Mouse (Mus musculus): ENCODE measurements around the gene Larp4. TPM values are rescaled to one million over a fixed set of nuclear protein-coding genes. Genes with fewer than 3 reads are reported as not detected.
A peak's percentile ranks its signal among the peaks of the same experiment; 100 is the strongest.

The Larp4 gene
- total RNA-seq, 2 experiments from 2014 or later, result 85.8 to 91.6 TPM

DNA sequence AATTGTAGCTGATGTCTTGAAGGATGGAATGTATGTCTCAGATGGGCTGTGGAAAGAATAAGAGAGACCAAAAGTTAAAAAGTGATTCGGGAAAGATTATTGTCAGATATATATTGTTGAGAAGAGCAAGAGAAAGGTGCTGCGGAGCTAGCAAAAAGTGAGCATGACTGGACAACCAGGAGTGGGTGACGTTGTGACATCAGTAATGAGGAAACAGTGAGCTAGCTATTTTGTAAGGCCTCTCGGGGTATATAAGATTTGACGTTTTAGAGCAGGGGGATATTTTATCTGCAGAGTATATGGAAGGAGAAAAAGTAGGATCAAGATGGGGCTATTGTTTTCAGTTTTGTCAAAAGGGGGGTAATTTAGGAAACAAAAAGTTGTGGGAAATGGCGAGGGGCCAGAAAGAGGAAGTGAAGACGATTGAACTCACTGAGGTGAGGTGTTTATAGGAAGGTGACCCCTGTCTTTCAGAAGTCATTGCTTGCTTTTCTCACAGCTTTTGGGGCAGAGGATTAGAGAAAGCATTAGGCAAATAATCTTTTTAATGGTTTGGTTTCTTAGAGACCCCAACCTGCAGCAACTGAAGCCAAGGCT lies 34.9 kb downstream of the Larp4 start:
- no peak for DNase-seq

DNA sequence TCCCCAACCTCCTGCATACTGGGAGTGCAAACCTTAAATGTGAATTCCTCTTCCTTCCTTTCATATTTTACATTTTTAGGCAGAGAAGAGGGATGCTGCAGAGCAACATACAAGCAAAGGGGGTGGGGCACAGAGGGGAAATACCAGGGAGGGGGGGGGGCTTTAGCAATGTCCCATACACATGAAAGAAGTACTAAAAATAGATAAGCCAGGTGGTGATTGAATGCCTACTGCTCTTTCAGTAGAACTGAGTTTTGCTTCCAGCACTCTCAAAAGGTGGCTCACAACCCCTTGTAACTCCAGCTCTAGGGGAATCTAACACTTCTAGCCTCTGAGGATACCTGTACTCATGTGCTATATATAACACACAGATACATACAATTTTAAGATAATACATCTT lies 36.3 kb downstream of the Larp4 start:
- DNase-seq, result no peak

DNA sequence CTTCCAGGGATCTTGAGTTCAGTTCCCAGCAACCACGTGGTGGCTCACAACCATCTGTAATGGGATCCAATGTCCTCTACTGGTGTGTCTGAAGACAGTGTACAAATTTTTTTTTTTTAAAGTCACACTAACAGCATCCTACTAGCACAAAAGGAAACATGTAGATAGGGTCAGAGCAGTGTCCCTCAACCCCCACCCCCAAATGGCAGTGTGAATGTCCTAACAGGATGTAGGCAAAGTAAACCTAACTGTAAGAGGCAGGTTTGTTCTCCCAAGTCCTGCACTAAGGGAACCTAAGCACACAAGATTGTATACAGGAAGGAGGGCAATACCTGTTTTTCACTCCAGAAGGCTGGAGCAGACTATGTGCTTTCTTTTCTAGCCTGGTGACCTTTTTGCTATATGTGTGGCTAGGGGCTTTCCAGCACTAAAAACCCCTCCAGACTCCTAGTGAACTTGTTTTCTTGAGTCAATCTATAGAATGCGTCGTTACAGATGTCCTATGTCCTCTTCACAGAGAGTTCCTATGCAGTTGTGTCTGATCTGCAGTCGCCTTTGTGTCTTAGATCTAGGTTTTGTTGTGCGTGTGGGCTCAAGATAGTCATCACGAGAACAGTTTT lies 48.5 kb downstream of the Larp4 start:
- DNase-seq, result no peak

DNA sequence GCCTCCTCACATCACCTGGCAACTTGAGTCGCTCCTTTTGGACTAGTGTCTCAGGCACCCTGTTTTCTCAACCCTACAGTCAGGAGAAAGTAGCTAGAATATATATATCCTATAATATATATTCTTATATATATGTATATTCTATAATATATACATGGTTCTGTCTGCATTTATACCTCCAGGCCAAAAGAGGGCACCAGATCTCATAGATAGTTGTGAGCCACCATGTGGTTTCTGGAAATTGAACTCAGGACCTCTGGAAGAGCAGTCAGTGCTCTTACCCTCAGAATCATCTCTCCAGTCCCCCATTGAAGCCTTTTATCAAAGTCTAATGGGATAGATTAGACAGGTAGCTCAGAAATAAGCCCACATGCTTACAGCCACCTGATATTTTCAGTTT lies 51.3 kb downstream of the Larp4 start:
- no peak for DNase-seq

DNA sequence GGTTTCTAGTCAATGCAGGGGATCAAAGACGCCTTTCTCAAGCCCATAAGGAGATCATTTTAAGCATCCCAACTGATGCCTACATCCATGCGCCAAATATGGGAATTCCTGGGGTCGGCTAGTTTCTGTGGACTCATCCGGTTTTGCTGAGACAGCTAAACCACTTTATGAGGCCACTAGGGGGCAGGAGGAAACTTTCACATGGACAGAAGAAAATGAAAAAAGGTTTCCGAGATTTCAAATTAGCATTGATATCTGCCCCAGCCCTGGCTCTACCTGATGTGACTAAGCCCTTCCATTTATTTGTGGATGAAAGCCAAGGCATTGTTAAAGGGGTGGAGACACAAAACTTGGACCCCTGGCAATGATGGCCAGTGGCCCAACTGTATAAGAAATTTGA lies 53.1 kb downstream of the Larp4 start:
- peak; percentile 25 to 55 for DNase-seq

DNA sequence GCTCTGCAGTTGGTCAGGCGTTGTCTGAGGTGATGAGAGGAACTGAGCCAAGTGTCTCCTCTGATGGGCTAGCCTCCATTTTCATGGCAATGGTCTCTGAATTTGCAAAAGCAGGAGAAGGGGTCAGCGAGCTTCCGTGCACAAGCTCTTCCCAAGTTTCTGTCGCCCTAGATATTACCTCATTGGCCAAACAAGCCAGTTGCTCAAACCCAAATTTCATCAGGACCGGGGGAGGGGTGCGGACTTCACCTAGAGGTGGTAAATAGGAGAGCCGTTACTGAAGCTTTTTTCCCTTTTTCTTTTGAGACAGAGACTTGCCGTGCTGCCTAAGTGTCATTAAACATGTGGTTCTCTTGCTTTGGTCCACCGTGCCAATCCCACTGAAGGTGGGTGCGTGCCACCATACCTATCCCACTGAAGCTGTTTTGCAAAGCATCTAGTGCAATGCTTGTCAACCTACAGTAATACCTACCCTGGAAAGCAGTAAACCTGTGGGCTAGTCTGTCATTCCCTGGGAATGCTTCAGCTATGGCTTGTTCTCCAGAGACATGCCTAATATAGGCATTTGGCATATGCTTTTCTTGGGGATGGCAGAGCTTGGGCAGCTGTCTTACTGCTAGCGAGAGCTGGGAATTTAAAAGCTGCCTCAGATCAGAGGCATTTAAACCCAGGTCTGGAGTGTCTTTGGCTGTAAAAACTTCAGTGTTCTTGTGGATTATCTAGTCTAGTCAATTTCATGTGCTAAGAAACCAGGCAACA lies 55.4 kb downstream of the Larp4 start:
- DNase-seq, result peak in 1 of 2 experiments; percentile 35

DNA sequence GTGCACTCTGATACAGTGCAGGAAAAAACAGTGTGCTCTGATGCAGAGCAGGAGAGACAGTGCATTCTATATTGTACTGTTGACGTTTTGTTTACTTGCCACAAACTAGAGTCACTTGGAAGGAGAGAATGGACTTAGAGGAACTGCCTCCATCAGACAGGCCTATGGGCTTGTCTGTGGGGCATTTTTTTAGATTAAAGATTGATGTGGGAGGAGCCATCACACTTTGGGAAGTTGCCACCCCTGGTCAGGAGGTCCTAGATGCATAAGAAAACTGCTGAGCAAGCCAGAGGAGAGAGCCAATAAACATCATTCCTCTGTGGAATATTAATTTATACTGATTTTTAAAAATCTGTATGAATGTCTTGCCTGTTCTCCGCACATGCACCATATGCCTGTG lies 58.3 kb downstream of the Larp4 start:
- DNase-seq, result no peak

DNA sequence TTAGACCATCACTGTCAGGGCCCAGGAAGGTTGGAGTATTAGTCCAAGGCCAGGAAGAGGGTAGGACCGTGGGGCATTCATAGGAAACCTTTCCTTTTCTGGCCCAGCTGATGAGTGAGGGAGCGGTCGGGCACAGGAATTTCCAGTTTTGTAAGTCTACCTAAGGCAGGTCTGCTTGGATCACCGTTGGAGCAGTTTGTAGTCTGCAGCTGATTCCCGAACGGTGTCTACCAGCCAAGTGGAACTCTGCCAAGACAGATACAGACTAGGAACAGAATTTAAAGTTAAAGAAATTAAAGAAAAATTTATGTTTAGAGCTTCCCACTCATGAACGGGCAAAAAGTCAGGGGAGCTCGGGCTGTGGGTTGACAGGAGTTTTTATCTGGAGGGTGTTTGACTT lies 59.6 kb downstream of the Larp4 start:
- DNase-seq, result no peak

DNA sequence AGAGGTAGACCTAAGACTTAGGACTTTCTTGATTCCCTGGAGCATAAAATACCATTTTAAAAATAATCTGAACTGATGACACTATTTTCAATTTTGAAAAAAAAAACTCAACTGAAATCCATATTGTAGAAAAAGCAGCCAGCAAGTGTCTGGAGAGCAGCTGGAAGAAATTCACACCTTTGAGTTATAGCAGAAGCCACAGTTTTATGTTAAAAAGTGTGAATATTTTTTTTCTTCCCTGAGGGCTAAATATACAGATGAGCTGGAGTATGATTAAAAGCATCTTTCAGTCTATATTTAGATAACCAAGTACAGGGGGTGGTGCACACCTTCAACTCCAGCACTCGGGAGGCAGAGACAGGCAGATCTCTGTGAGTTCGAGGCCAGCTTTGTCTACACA lies 60.0 kb downstream of the Larp4 start:
- DNase-seq, result no peak

DNA sequence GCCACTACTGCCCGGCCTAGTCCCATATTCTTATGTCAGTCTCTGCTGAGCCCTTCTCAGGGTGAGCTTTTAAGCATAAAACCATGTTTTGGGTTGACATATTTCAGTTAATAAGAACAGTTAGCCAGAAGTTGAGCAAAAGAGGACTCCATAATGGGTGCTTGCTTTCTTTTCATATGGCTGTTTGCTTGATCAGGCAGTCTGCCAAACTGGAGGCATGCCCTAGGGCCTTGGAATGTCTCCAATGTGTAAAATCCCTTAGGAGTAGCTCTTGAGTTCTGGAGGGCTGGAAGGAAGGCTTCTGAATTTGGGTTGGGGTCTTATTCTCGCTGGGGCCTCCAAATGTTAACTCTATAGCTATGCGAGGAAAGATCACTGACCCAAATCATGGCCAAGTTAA lies 62.7 kb downstream of the Larp4 start:
- DNase-seq, result no peak

DNA sequence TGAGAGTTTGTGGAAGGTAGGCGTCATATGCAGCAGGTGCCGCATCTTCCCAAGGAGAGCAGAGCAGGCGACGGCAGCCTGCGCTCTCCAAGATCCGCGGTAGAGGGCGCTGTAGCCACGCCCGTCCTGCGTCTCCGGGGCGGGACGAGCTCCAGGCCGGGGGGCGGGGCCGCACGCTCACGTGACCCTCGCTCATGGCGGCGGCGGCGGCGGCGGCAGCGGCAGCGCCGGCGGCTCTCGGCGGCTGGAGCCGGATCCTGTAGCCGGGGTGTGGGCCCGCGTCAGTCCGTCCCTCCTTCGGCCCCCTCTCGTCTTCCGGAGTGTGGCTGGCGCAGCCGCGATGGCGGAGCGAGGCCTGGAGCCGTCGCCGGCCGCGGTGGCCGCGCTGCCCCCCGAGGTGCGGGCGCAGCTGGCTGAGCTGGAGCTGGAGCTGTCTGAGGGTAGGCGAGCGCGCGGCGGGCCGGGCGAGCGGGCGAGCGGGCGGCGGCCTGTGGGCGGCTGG lies 68.7 kb downstream of the Larp4 start, which contains the start of gene Dip2b:
Gene Dip2b, plus strand, starts transcription at position 195 of the 502 bp plus-strand sequence.
- DNase-seq, result peak; percentile 97 to 100

DNA sequence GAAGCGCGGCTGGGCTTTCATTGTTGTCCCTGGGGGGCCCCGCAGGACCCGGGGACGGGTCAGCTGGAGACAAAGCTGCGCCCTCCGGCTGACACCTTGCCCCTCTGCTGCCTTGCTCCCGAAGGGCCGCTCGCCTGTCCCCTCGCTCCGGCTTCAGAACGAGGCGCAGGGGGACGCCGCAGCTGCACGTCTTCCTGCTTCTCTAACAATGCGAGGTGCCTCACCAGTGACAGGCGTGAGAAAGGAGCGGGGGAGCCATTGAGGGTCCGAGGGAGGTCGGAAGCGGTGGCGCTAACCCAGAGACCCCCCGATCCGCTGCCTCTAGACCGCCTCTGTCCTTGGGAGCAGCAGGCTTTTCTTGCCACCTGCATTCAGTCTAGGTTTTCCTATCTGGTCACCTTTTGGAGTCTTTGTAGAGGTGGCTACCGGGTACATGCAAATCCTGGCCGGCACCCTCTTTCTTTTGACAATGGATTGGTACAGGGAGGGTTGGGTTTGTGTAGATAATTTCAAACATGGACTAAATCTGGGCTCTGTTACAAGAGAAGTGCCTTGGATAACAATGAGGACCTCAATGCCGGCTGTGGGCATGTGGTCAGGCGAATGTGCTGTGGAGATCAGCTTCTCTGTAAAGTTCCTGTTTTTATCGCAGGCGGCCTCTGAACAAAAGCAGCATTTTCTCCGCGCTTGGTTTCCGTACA lies 69.3 kb downstream of the Larp4 start:
- DNase-seq, result peak; percentile 54 to 67

DNA sequence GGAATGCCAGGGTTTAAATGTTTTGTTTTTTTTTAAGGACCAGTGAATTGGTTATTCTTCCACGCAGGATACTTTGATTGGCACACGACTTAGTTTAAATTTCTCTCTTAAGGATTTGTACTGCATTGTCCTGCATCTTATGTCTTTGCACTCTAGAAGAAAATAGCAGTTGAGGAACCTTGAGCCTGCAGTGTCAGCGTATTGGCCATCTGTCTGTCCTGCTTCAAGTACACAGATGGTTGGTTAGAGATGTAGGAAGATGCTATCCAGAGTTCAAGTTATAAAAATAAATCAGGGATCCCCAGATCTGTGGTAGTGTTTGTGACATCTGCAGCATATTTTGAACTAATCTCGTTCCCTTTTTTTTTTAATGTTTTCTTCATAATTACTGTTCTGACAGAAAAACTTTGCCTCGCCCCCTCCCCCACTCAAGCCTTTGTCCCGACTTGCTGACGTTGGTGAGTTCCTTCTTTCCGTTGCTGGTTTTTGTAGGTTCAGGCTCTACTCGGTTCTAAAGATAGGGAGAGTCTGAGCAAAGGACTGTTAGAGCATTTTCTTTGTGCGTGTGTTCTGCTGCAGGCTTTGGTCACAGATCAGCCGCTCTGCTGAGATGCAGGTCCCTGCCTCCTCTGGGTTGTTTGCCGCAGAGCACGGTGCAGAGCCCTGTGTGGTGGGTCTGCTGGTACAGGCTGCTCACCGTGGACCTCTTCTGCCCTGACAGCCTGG lies 70.8 kb downstream of the Larp4 start:
- DNase-seq, result no peak

DNA sequence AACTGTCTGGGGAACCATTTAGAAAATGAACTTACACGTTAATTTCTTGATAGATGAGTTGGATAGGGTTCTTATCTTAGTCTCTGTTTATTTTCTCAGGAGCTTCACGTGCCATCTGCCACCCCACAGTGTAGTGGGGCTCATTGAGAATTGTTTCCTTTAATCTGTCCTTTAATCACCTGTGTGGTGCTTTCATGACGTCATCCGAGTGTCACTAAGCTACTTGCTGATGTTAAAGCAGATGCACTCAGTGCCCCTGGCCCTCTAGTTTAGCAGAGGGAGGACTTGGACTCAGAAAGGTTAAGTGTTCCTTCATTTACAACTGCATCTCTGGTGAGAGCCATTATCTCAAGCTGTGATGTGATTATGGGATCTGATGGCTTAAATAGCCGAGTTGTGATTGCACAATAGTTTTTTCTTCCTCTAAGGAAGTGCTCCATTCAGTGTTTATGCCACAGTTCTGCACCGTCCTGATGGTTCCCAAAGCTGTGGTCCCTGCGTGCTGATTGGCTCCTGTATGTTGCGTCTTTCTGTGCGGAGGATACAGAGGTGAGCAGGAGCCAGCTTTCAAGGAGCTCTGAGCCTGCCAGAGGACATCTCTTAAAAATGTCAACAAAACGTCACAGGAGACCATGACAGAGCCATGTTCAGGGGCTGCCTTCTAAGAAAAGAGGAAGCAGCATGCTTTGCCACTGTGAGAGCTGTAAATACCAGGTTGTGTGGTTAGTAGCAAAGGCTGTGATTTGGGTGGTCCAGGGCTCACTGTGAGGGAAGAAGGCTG lies 71.6 kb downstream of the Larp4 start:
- DNase-seq, result no peak

DNA sequence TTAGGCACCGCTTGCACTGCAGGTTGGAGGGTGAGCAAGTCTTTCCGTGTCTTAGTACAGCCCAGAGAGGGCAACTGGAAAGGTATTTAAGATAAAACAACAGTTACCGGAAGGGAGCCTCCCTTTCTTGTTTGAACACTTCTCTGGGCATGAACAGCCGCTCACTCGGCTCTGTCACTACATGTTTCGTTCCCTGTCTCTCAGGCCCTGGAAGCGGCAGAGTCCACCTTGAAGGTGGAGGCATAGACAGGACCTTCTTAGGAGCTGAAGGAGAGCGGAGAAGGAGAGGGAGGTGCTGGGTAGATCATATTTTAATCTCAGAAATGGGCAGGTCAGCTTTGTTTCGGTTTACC lies 72.2 kb downstream of the Larp4 start:
- no peak for DNase-seq

DNA sequence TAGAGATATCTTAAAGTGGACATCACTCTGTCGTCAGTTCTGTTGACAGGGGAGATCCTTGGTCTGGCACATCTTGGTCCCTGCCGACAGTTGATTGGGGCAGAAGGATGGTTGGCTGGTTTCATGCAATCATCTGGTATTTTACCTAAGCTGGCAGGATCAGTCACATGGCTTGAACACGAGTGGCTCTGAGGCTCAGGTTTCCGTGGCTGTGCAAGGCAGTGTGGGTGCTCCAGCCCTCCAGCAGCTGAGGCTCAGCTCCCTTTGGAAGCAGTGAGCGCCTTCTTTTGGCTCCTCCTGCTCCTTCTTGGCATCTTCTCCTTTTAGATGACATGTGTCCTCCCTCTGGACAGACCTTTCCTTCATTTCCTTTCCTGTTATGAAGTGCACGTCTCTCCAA lies 75.7 kb downstream of the Larp4 start:
- DNase-seq, result no peak

DNA sequence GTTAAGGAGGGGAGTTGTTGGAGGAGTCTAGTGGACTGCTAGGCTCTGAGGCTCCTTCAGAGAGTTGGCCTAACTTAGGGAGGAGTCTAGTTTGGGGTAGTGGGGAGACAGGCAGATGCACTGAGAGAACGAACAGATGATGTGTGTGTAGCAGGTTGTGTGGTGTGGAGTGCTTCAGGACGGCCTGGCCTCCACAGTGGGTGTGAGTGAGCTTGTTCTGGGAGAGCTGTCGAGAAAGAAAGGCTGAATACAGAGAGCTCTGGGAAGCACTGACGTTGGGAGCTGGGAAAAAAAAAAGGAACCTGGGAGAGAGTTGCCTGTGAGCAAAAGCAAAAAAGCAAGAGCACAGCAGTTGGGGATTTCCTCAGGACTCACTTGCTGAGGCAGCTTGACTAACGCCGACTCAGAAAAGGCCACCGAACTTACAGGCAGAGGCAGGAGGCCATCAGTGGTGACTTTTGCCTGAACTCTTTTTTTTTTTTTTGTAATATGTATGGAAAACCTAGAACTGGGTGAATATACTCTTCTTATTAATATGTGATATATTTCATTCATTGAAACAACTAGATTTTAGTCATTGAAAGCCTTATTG lies 79.7 kb downstream of the Larp4 start:
- no peak for DNase-seq

DNA sequence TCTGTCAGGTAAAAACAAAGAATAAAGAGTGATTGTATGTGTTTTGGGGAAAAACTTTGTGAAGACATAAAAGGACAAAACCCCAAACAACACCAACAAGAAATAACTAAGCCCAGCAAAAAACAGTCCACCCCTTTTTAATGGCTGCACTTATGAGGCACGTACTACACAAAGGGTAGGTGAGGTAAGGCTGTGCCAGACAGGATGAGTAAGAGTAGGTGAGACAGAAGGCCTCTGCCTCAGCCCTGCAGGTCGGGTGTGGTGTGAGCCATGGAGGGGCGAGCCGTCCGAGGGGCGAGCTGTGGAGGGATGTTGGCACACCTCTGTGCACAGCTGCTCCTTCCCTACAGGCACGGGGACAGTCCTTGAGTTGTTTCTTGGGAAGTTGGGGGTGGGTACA lies 81.1 kb downstream of the Larp4 start:
- DNase-seq, result no peak

DNA sequence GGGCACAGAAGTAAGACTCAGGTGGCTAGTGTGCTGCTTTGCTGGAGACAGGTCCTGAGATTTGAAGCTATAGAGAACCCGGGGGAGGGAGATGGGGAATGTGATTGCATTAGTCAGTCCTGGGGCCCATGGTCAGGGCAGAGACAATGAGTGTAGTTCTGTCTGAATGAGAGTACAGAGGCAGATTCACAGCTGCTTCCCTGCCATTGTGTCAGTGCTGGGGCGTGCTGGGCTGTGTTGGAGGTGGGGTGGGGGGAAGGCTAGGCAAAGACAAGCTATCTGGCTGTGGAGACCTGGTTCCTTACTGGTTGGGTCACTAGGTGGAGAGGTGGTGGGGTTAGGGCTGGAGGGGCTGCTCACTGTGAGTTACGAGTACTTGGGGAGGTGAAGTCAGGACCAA lies 82.9 kb downstream of the Larp4 start:
- DNase-seq, result no peak

DNA sequence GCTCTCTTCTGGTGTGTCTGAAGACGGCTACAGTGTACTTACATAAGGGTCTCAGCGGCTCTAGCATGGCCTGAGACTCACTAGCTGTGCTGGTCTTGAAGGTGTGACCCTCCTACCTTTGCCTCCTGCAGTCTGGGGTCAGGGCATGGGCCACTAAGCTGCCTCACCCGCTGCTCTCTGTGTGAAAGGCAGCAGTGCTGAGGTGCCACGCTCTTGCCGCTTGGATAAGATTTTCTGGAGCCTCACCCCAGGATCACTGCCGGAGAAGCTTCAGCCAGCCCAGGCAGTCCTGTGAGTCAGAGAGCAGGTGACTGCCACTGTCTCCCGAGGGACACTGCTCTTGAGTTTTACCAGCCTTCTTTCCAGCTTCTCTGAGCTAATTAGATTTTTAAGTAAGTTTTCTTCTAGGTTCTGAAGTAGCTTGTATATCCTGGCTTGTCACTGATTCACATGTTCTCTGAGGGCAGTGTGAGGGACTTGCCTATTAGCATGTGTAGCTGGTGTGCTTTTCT lies 86.6 kb downstream of the Larp4 start:
- no peak for DNase-seq

DNA sequence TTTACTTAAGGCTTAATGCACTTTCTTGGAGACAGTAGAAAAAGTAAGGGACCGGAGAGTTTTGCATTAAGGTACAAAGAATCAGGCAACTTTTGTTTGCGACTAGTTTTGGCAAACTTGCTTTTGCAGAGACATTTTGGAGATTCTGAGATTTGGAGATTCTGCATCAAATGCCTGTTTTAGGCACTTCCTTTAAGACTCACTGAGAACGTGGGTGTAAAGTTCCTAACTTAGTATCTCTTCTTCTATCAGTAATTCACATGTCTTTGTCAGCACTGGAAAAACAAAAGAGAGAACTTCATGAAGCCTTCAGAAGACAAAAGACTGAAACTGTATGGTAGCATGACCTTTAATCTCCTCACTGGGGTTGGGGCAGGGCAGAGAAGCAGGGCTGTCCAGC lies 87.8 kb downstream of the Larp4 start:
- no peak for DNase-seq
